Mouse (Mus musculus): ENCODE results near the gene Idh2. TPM values are rescaled to one million over a fixed set of nuclear protein-coding genes. Genes with fewer than 3 reads are reported as not detected.

Gene Idh2
- polyA plus RNA-seq (2012; ENCODE audit: insufficient read depth, insufficient read length, missing spikeins): 310 and 421 TPM in 2 replicates

- Histone ChIP-seq H3K27ac (replicated peaks; ENCODE audit: low read depth, low read length) (peak within 1 kb of the TSS; percentile 77), H3K4me1 (ENCODE audit: control insufficient read depth, insufficient read depth, insufficient read length, low read length) (peaks cover 12% of the 10 kb centered on the region; the same call in 1 of the 2 replicates), H3K4me3 (ENCODE audit: insufficient read depth, low read depth, low read length) (peak within 1 kb of the TSS; percentile 85)
Observed at GRCm38 (mm10) chr7:80115224-80115590, at the start of gene Idh2. TSS of gene Idh2 (minus strand) at chr7:80115392.

- Histone ChIP-seq H3K4me1 (ENCODE audit: control insufficient read depth, insufficient read depth, insufficient read length, low read length) (peaks cover 11% of the 10 kb centered on the region), H3K4me3 (ENCODE audit: insufficient read depth, low read depth, low read length) (no peak overlapping the region), H3K27ac (replicated peaks; ENCODE audit: low read depth, low read length) (peak overlapping the region; percentile 64; the same call in 1 of the 2 replicates)
Observed at GRCm38 (mm10) chr7:80160945-80161306, 45.7 kb upstream of the Idh2 start.

- H3K4me1 ChIP-seq (ENCODE audit: control insufficient read depth, insufficient read depth, insufficient read length, low read length): peaks cover 11% of the 10 kb centered on the region
- H3K27ac ChIP-seq (replicated peaks; ENCODE audit: low read depth, low read length): peak overlapping the region; percentile 56; the same call in 1 of the 2 replicates
- H3K4me3 ChIP-seq (ENCODE audit: insufficient read depth, low read depth, low read length): no peak overlapping the region
Observed at GRCm38 (mm10) chr7:80160293-80160944, 45.2 kb upstream of the Idh2 start.

- Histone ChIP-seq H3K4me1 (ENCODE audit: control insufficient read depth, insufficient read depth, insufficient read length, low read length) (peaks cover 11% of the 10 kb centered on the region), H3K27ac (replicated peaks; ENCODE audit: low read depth, low read length) (no peak overlapping the region), H3K4me3 (ENCODE audit: insufficient read depth, low read depth, low read length) (no peak overlapping the region)
Observed at GRCm38 (mm10) chr7:80158496-80159268, 43.5 kb upstream of the Idh2 start.

- H3K4me3 ChIP-seq (ENCODE audit: insufficient read depth, low read depth, low read length): no peak overlapping the region
- H3K4me1 ChIP-seq (ENCODE audit: control insufficient read depth, insufficient read depth, insufficient read length, low read length): peaks cover 11% of the 10 kb centered on the region
- H3K27ac ChIP-seq (replicated peaks; ENCODE audit: low read depth, low read length): peak overlapping the region; percentile 92
Observed at GRCm38 (mm10) chr7:80156711-80157227, 41.6 kb upstream of the Idh2 start.

- no peak overlapping the region for H3K27ac ChIP-seq (replicated peaks; ENCODE audit: low read depth, low read length)
- H3K4me3 ChIP-seq (ENCODE audit: insufficient read depth, low read depth, low read length): no peak overlapping the region
- H3K4me1 ChIP-seq (ENCODE audit: control insufficient read depth, insufficient read depth, insufficient read length, low read length): peaks cover 4% of the 10 kb centered on the region; the same call in 1 of the 2 replicates
Observed at GRCm38 (mm10) chr7:80154689-80155088, 39.5 kb upstream of the Idh2 start.

- Histone ChIP-seq H3K4me1 (ENCODE audit: control insufficient read depth, insufficient read depth, insufficient read length, low read length) (peaks cover under 1% of the 10 kb centered on the region; the same call in 1 of the 2 replicates), H3K4me3 (ENCODE audit: insufficient read depth, low read depth, low read length) (no peak overlapping the region), H3K27ac (replicated peaks; ENCODE audit: low read depth, low read length) (no peak overlapping the region)
Observed at GRCm38 (mm10) chr7:80152756-80153155, 37.6 kb upstream of the Idh2 start.

GRCm38 (mm10) chr7:80152152-80152551 lies 37.0 kb upstream of the Idh2 start:
- Histone ChIP-seq H3K4me3 (ENCODE audit: insufficient read depth, low read depth, low read length) (no peak overlapping the region), H3K4me1 (ENCODE audit: control insufficient read depth, insufficient read depth, insufficient read length, low read length) (no peaks in the 10 kb centered on the region), H3K27ac (replicated peaks; ENCODE audit: low read depth, low read length) (no peak overlapping the region)

GRCm38 (mm10) chr7:80149356-80149755 lies 34.2 kb upstream of the Idh2 start:
- Histone ChIP-seq H3K4me3 (ENCODE audit: insufficient read depth, low read depth, low read length) (no peak overlapping the region), H3K4me1 (ENCODE audit: control insufficient read depth, insufficient read depth, insufficient read length, low read length) (no peaks in the 10 kb centered on the region), H3K27ac (replicated peaks; ENCODE audit: low read depth, low read length) (no peak overlapping the region)

GRCm38 (mm10) chr7:80146077-80146476 lies 30.9 kb upstream of the Idh2 start:
- no peaks in the 10 kb centered on the region for H3K4me1 ChIP-seq (ENCODE audit: control insufficient read depth, insufficient read depth, insufficient read length, low read length)
- no peak overlapping the region for H3K4me3 ChIP-seq (ENCODE audit: insufficient read depth, low read depth, low read length)
- no peak overlapping the region for H3K27ac ChIP-seq (replicated peaks; ENCODE audit: low read depth, low read length)

GRCm38 (mm10) chr7:80144695-80145094 lies 29.5 kb upstream of the Idh2 start:
- Histone ChIP-seq H3K4me3 (ENCODE audit: insufficient read depth, low read depth, low read length) (no peak overlapping the region), H3K4me1 (ENCODE audit: control insufficient read depth, insufficient read depth, insufficient read length, low read length) (no peaks in the 10 kb centered on the region), H3K27ac (replicated peaks; ENCODE audit: low read depth, low read length) (no peak overlapping the region)

GRCm38 (mm10) chr7:80143331-80144273 lies 28.4 kb upstream of the Idh2 start:
- no peak overlapping the region; the same call in 1 of the 2 replicates for H3K27ac ChIP-seq (replicated peaks; ENCODE audit: low read depth, low read length)
- H3K4me1 ChIP-seq (ENCODE audit: control insufficient read depth, insufficient read depth, insufficient read length, low read length): no peaks in the 10 kb centered on the region
- no peak overlapping the region for H3K4me3 ChIP-seq (ENCODE audit: insufficient read depth, low read depth, low read length)

- no peak overlapping the region for H3K4me3 ChIP-seq (ENCODE audit: insufficient read depth, low read depth, low read length)
- H3K27ac ChIP-seq (replicated peaks; ENCODE audit: low read depth, low read length): no peak overlapping the region
- H3K4me1 ChIP-seq (ENCODE audit: control insufficient read depth, insufficient read depth, insufficient read length, low read length): no peaks in the 10 kb centered on the region
Observed at GRCm38 (mm10) chr7:80140815-80141214, 25.6 kb upstream of the Idh2 start.

GRCm38 (mm10) chr7:80138375-80138774 lies 23.2 kb upstream of the Idh2 start:
- no peak overlapping the region for H3K27ac ChIP-seq (replicated peaks; ENCODE audit: low read depth, low read length)
- no peaks in the 10 kb centered on the region for H3K4me1 ChIP-seq (ENCODE audit: control insufficient read depth, insufficient read depth, insufficient read length, low read length)
- H3K4me3 ChIP-seq (ENCODE audit: insufficient read depth, low read depth, low read length): no peak overlapping the region

GRCm38 (mm10) chr7:80135173-80135532 lies 20.0 kb upstream of the Idh2 start:
- no peak overlapping the region for H3K4me3 ChIP-seq (ENCODE audit: insufficient read depth, low read depth, low read length)
- no peak overlapping the region; the same call in 1 of the 2 replicates for H3K27ac ChIP-seq (replicated peaks; ENCODE audit: low read depth, low read length)
- no peaks in the 10 kb centered on the region; the same call in none of the 2 replicates for H3K4me1 ChIP-seq (ENCODE audit: control insufficient read depth, insufficient read depth, insufficient read length, low read length)

Data from brown adipose tissue, adult 24 weeks (tissue).